Mouse (Mus musculus) small intestine, adult 2 months (tissue): Measurements from ENCODE around the gene Vmn1r122.
"Not testable (repeated sequence)": the region's sequence is repeated elsewhere in the genome, so short reads cannot be mapped to it uniquely, and the experiment has no call there.

Experiments
- CTCF ChIP-seq: fragments of 200-500 bp; IDR thresholded peaks from 2 replicates; pipeline ENCODE4 v1.5.1; 2012; ENCODE audit warnings: low read depth, mild to moderate bottlenecking, control low read depth, inconsistent platforms, low read length, moderate library complexity, mixed read lengths; ENCODE audit not compliant: insufficient replicate concordance, insufficient read length; ENCODE audit errors: extremely low read depth
- POLR2A ChIP-seq: fragments of 200-500 bp; IDR thresholded peaks from 2 replicates; pipeline ENCODE4 v1.6.1; 2012; ENCODE audit warnings: low read depth, mild to moderate bottlenecking, control low read depth, inconsistent platforms, low read length, moderate library complexity

DNA sequence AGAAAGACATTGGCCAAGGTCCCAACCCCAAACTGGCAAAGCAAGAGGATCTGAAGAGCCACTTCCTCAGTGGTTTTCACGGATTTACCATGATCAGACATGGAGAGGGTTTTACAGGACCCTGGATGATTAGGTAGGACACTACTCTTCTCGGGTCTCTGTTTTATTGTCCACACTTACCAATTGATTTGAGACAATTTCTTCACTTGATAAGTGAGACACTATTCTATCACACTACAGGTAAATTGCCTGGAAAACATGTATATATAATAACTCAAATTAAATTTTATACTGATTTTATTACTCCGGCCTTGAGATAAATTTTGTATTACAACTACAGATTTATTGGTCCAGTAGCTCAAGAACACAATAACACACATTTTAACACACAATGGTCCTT, at the start of gene Vmn1r122:
- TF ChIP-seq POLR2A, CTCF: not testable (repeated sequence)
